Mouse (Mus musculus) T-helper 17 cell (primary cell): Measurements from ENCODE around the gene Fgb.

Source experiments
- in situ Hi-C, 2 experiments: fragments of 300-600 bp; cut with MboI, MseI; formaldehyde crosslinking; loops; 1 replicate in 1 of 2; 2 replicates in 1 of 2; pipeline ENCODE4 v1.15.1; 2025; ENCODE audit warnings: high pct_unique_total_duplicates in 2 of 2

Gene Fgb

DNA sequence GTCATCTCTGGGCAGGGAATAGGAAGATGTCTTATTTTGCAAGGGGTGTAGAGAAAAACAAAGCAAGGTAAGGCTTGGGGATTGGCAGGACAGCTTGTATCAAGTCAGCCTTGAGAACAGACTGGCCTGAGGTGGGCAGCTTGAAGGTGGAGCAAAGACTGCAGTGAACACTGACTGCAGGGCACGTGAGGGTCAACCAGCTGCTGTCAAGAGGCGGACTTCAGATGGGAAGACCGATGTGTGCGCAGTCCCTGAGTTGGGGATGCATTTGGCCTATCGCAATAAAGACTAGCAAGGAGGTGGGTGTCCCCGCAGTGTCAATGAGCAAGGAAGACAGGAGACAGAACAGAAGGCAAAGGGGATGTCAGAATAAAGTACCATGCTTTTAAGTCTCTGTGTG, 56.7 kb downstream of the Fgb start:
- in situ Hi-C loops: no loop called here

DNA sequence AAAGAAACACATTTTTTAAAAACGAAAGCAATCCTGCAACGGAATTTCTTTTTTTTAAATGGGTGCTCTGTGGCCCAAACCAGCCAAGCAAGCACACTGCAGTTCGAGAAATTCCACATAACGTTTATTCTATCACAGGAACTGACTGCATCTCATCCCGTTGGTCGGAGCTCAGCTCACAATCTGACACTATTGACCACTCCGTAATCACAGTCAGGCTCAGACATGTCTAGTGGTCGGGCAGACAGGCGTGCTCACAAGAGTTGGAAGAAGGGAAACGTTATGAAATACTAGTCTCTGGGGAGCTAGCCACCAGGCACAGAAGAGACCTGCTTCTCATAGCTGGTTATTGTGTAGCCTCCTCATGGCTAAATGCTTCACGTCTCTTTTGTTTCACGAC, 57.7 kb downstream of the Fgb start:
- in situ Hi-C loops: no loop called here
